Mouse (Mus musculus) gastrocnemius, postnatal 36 days (tissue): ENCODE data around the gene Gm10228. TPM values are rescaled to one million over a fixed set of nuclear protein-coding genes. Genes with fewer than 3 reads are reported as not detected.
"Not testable (repeated sequence)": the region's sequence is repeated elsewhere in the genome, so short reads cannot be mapped to it uniquely, and the experiment has no call there.

ENCODE experiments used
- DNase-seq, 2 experiments: peaks; one replicate each; pipeline ENCODE4 v3.0.0; 2022
- intact Hi-C: fragments of 180-260 bp; cut with DNase I; formaldehyde crosslinking; loops from one replicate; pipeline ENCODE4 v1.15.1; 2025
- long read RNA-seq, 2 experiments: library from polyadenylated mRNA; stranded (forward); transcript quantifications; one replicate each; pipeline ENCODE4 v2.0.0; 2021
- total RNA-seq, 2 experiments: library from RNA; stranded (reverse); gene quantifications; 2 replicates each; pipeline ENCODE4 v1.2.3; 2021

Gene Gm10228
- total RNA-seq = not detected
- long read RNA-seq, experiment 1 = 0 reads
- long read RNA-seq, experiment 2 = 0 reads

- intact Hi-C loops, DNase-seq: not testable (repeated sequence)
Observed at GRCm38 (mm10) chr16:89041372-89041771, at the start of gene Gm10228. Gene Gm10228, minus strand, starts transcription at chr16:89041472.

GRCm38 (mm10) chr16:89071041-89071440, 29.8 kb upstream of the Gm10228 start:
- intact Hi-C loops, DNase-seq: not testable (repeated sequence)

GRCm38 (mm10) chr16:89063902-89064301, 22.6 kb upstream of the Gm10228 start, which contains the start of gene 1110025L11Rik:
Gene 1110025L11Rik, minus strand, starts transcription at chr16:89064002.
- intact Hi-C loops = not testable (repeated sequence)

GRCm38 (mm10) chr16:89047783-89048182, 6.5 kb upstream of the Gm10228 start, which contains the start of gene Krtap6-5:
Gene Krtap6-5, minus strand, starts transcription at chr16:89047883.
- intact Hi-C loops = no loop called here
- no peak for DNase-seq

More at GRCm38 (mm10) chr16:89063902-89064301, 22.6 kb upstream of the Gm10228 start, which contains the start of gene 1110025L11Rik:
- not testable (repeated sequence) for DNase-seq

- intact Hi-C loops, DNase-seq: not testable (repeated sequence)
Observed at GRCm38 (mm10) chr16:89031399-89031798, 9.9 kb downstream of the Gm10228 start, which contains the start of gene Krtap6-1. Gene Krtap6-1, plus strand, starts transcription at chr16:89031699.

- DNase-seq, intact Hi-C loops: not testable (repeated sequence)
Observed at GRCm38 (mm10) chr16:89014984-89015383, 26.3 kb downstream of the Gm10228 start, which contains the start of gene Gm10229. Gene Gm10229, plus strand, starts transcription at chr16:89015284.

GRCm38 (mm10) chr16:89013973-89014372, 27.3 kb downstream of the Gm10228 start:
- DNase-seq = no peak
- intact Hi-C loops = no loop called here

GRCm38 (mm10) chr16:89010659-89011058, 30.6 kb downstream of the Gm10228 start, which contains the start of gene Krtap22-2:
Gene Krtap22-2, minus strand, starts transcription at chr16:89010759.
- DNase-seq = no peak
- intact Hi-C loops = no loop called here

Other genes with a start within 250 kb of the Gm10228 start
- gene Gm20741, start 229.3 kb downstream of the Gm10228 start, total RNA-seq = not detected
- gene Krtap15, start 221.3 kb downstream of the Gm10228 start, total RNA-seq = not detected
- gene Krtap14, start 215.3 kb downstream of the Gm10228 start, total RNA-seq = not detected
- not detected for gene Krtap19-1, start 172.1 kb downstream of the Gm10228 start, total RNA-seq
- gene Krtap19-2, start 167.2 kb downstream of the Gm10228 start, total RNA-seq = not detected
- not detected for gene Krtap19-3, start 163.4 kb downstream of the Gm10228 start, total RNA-seq
- gene Krtap19-4, start 156.4 kb downstream of the Gm10228 start, total RNA-seq = not detected
- not detected for gene Krtap19-5, start 145.0 kb downstream of the Gm10228 start, total RNA-seq
- not detected for gene Krtap19-9b, start 109.2 kb downstream of the Gm10228 start, total RNA-seq
- not detected for gene Krtap16-3, start 78.6 kb downstream of the Gm10228 start, total RNA-seq
- not detected for gene Krtap22-2, start 30.7 kb downstream of the Gm10228 start, total RNA-seq
- not detected for gene Gm10229, start 26.2 kb downstream of the Gm10228 start, total RNA-seq
- not detected for gene Krtap6-1, start 9.8 kb downstream of the Gm10228 start, total RNA-seq
- not detected for gene Krtap6-5, start 6.4 kb upstream of the Gm10228 start, total RNA-seq
- not detected for gene 1110025L11Rik, start 22.5 kb upstream of the Gm10228 start, total RNA-seq
- not detected for gene Krtap6-3, start 42.5 kb upstream of the Gm10228 start, total RNA-seq
- gene Gm6358, start 99.4 kb upstream of the Gm10228 start, total RNA-seq = not detected
- gene Gm10061, start 109.6 kb upstream of the Gm10228 start, total RNA-seq = not detected
- not detected for gene Gm9789, start 116.5 kb upstream of the Gm10228 start, total RNA-seq
- gene Gm7735, start 128.0 kb upstream of the Gm10228 start, total RNA-seq = not detected
- gene 1110057P08Rik, start 133.3 kb upstream of the Gm10228 start, total RNA-seq = not detected
- gene Krtap20-2, start 164.4 kb upstream of the Gm10228 start, total RNA-seq = not detected